Mouse (Mus musculus): ENCODE results near the gene Loxl4.

DNA sequence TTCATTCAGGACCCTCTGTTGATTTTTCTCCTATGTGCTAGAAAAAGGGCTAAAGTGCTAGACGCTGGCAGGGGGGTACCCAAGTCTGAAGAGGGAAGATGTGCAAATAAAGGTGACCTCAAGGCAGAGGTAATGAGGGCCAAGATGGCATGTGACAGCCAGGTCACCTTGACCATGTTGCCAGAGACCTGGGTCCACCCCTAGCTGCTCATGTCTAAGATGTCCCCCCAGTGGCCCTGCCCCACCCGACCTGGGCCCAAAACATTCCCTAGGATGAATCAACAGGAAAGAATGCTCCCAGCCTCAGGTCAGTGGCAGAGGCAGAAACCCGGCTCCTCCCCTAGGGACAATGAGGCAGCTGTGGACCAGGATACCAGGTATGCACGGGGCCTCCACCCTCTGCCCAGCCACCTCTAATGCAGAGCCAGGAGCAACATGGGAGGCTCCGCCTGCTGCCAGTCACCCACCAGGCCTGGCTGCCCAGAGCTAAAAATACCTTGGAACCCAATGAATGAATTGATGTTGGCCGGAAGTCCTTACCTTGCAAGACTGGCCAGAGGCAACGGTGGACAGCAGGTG lies 1.1 kb upstream of the Loxl4 start:
- TF ChIP-seq CTCF (IDR thresholded peaks at IDR 0.05; ENCODE audit: insufficient read depth, low read length) (no peak), POLR2A (IDR thresholded peaks at IDR 0.05; ENCODE audit: borderline replicate concordance, extremely low read depth, low read depth, low read length) (no peak)

Data from lung, adult 2 months (tissue).